Mouse (Mus musculus): ENCODE results near the gene Slc29a1.

The Slc29a1 gene

DNA sequence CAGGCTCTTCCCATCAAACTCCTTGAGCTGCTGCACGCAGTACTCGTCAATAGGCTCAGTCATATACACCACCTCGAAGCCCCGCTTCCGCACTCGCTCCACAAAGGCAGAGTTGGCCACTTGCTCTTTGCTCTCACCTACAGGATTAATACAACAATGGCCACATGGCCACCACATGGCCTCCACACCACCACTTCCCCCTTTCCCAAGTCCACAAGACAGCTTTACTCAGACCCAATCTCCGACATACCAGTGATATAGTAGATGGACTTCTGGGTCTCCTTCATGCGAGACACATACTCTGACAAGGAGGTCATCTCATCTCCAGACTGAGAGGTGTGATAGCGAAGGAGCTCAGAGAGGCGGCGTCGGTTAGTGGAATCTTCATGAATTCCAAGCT, 30.4 kb downstream of the Slc29a1 start:
- DNase-seq: no peak

DNA sequence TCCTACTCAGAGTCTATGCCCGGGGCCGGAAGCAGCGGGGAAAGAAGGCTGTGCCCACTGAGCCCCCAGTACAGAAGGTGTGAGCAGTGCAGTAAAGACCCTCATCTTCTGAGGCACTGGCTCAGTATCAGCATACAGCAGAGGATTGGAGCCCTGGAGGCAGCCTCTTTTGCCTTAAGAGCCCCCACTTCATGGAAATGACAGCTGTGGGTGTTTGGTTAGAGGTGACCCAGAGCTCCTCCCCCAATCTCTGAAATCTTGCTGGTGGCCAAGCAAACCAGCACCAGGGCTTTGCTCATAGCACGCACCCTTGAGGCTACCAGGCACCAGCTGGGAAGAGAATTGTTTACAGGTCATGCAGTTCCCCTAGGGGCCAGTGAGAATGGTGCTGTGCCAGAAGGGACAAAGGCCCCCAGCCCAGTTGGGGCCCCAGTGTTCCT, 32.2 kb downstream of the Slc29a1 start:
- DNase-seq: no peak

DNA sequence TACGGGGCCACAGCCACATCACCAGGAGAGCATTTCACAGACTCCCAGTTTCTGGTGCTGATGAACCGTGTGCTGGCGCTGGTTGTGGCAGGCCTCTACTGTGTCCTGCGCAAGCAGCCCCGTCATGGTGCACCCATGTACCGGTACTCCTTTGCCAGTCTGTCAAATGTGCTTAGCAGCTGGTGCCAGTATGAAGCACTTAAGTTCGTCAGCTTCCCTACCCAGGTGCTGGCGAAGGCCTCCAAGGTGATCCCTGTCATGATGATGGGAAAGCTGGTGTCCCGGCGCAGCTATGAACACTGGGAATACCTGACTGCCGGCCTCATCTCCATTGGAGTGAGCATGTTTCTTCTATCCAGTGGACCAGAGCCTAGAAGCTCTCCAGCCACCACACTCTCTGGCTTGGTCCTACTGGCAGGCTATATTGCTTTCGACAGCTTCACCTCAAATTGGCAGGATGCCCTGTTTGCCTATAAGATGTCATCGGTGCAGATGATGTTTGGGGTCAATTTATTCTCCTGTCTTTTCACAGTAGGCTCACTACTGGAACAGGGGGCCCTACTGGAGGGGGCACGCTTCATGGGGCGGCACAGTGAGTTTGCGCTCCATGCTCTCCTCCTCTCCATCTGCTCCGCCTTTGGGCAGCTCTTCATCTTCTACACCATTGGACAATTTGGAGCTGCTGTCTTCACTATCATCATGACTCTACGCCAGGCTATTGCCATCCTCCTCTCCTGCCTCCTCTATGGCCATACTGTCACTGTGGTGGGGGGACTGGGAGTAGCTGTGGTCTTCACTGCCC, 32.8 kb downstream of the Slc29a1 start:
- DNase-seq: no peak

DNA sequence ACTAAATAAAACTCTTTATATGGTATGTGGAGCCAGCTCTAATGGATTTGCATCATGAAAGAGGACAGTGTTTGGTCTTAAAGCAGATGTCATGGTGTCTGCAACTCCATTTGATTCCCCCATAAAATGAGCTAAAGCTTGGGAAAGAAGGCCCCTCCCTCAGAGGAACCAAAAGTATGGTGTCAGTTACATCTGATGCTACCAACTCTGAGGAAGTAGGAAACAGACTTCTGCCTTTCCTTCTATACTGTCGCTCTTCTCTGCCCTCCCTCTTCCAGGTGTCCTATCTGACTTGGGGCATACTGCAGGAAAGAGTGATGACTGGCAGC, 33.4 kb downstream of the Slc29a1 start:
- no peak for DNase-seq

DNA sequence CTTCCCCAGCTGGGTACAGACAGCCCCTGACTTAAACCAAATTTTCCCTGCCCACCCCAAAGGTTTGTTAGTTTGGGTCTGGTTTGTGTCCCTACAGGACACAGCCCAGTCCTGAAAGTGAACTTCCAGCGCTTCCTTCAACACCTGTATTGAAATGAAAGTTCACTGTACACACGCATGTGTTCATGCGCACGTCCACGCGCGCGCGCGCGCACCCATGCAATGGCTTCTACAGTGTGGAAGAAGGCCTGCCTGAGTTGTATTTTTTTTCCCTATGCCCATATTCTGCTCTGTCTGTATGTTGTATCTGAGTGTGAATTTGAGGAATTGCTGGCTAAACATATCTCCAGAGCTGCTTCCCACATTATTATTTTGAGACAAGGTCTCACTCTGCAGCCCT, 34.3 kb downstream of the Slc29a1 start:
- DNase-seq: no peak

DNA sequence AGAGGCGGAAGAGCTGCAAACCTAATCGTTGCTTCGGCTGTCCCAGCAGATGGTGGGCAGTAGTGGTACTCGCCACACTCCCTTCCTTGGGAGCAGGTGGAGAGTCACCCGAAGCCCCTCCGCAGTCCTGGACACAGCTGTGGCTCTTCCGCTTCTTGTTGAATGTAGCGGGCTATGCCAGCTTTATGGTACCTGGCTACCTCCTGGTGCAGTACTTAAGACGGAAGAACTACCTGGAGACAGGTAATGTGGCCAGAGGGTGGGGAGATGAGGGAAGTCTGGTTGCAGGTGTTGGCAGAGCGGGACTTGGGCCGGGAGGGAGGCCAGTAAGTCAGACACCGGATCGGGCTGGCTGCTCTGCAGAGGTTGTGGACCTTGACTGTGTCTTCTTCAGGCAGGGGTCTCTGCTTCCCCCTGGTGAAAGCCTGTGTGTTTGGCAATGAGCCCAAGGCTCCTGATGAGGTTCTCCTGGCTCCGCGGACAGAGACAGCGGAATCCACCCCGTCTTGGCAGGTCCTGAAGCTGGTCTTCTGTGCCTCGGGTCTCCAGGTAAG, 34.8 kb downstream of the Slc29a1 start:
- peak in 1 of 2 experiments; percentile 60 for DNase-seq

DNA sequence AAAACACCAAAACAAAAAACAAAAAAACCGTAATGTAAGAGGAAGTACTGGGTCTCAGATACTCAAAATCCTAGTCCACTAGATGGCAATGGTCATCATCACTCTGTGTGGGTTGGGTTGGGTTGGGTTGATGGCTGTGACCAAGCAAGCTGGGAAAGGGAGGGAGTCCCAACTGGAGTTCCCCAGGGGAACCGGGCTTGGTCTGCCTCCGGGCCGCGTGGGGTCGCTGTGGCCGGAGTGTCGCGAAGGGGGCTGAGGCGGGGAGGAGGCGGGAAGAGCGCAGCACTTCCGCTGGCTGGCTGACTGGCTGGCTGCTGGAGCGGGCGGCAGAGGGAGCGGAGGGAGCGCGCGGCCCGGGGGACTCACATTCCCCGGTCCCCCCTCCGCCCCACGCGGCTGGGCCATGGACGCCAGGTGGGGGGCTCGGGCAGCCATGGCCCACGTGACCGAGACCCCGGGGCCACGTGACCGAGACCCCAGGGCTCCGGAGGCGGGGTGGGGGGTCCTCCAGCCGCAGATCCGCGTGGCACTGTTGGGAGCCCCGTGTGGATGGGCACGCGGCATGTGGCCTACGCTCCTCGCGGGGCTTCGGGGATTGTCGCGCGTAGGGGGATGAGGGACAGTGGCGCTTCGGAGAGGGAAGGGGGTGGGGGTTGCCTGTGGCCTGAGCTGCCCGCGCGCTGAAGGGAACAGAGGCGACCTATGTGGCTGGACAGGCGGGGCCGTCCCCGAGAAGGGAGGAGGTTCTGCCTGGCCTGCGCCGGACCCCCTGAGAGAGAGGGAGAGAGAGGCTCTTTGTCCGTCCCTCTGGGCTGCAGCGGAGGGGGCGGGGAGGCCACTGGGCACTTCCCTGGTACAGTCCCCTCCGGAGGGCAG, 35.5 kb downstream of the Slc29a1 start, which contains the start of gene Slc35b2:
Gene Slc35b2 (plus strand): TSS at position 220 of the 876 bp plus-strand sequence.
- DNase-seq: peak; percentile 92 to 96

DNA sequence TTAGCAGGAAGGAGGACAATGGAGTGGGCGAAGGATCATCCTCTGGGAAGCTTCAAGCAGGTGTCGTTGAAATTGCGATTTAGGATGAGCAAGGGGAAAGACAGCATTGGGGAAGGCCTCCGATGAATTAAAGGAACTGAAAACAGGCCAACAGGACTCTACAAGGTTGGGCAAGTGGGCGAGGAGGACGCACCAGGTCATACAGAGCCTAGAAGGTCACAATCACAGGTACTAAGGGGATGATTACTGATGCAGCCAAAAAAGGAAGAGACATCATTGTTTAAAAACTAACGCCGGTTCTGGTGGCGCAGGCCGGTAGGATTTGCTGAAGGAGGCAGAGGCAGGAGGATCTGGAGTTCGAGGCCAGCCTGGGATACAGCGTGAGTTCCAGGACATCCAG, 36.2 kb downstream of the Slc29a1 start:
- DNase-seq: no peak

DNA sequence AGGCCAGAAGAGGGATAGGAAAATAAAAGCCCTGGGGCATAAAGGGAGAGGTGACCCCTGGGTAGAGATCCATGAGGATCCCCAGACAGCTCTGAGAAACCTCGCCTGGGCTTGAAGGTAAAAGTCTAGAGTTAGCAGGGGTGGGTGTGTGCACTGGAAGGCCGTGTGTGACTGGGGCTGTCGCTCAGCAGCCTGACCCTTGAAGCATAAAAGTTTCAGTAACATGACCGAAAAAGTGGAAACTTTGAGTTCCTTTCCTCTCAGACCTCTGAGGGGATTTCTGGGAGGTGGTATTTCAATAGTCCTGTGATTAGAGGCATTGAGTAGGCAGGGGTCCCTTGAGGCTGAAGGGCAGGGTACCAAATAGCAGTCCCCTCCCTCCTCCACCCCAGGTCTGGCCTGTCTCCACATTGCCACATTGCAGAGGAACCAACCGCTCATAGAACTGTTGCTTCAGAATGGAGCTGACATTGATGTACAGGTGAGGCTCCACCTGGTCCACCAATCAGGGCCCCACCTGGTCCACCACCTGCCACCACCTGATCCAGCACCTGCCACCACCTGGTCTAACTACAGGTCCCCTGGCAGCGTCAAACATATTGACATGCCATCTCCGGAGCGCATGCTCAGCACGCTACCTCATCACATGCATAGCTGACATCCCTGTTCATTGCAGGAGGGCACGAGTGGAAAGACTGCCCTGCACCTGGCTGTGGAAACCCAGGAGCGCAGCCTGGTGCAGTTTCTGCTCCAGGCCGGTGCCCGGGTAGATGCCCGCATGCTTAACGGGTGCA, 39.5 kb downstream of the Slc29a1 start:
- no peak for DNase-seq

DNA sequence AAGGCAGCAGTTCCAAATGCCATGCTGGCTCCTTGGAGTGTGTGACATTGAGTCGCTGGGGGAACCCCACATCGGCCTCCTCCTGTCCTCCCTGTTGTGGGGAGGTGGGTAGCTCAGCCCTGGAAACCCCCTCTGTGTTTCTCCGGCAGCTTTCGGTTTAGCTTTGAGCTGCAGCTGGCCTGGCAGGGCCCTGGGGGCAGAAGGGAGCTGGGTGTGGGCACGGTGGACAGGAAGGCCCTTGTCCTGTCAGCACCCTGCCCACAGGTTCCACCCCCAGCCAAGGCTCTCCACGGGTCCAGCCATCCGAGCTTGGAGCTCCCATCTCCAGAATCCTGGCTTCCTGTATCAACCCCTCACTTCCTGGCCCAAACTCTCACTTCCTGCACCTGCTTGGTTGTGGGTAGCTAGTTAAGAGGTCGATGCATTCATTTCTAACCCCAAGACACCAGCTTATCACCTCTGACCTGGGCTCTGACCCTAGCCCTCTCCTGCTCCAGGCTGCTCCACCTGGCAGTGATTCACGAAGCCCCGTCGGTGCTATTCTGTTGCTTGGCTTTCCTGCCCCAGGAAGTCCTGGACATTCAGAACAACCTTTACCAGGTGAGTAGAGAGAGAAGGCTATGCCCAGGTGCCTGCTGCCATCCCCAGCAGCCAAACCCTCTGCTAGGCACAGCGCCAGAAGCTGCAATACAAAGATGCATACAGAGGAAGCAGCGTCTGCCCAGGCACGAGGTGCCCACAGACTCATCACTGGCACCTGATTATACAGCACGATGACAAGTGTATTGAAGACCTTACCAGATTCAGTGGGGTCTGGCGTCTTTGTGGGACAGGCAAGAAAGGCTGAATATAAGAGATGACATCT, 41.2 kb downstream of the Slc29a1 start:
- no peak for DNase-seq

DNA sequence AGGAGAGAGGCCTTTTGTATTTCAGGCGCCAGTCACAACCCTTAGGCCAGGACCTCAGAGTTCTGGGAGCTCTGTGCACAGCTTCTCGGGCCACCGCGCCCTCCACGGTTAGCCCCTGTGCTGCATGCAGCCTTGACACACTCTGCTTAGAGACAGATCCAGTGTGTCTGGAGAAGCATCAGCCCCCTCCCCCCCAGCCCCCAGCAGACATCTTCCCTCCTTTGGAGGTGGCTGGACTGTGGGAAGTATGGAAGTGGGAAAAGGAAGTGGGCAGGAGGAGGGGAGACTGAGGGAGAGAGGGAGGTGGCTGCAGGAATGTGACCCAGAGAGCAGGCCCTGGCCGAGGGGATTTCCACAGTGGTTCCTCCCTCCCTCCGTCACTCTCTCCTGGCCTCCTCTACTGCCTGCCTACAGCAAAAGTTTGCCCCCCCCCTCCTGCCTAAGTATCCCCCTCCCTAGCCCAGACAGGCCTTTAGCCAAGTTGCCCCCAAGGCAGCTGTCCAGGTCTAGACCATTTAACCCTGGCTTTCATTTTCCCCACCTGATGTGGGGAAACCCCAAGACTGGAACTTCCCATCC, 42.1 kb downstream of the Slc29a1 start:
- DNase-seq: no peak

DNA sequence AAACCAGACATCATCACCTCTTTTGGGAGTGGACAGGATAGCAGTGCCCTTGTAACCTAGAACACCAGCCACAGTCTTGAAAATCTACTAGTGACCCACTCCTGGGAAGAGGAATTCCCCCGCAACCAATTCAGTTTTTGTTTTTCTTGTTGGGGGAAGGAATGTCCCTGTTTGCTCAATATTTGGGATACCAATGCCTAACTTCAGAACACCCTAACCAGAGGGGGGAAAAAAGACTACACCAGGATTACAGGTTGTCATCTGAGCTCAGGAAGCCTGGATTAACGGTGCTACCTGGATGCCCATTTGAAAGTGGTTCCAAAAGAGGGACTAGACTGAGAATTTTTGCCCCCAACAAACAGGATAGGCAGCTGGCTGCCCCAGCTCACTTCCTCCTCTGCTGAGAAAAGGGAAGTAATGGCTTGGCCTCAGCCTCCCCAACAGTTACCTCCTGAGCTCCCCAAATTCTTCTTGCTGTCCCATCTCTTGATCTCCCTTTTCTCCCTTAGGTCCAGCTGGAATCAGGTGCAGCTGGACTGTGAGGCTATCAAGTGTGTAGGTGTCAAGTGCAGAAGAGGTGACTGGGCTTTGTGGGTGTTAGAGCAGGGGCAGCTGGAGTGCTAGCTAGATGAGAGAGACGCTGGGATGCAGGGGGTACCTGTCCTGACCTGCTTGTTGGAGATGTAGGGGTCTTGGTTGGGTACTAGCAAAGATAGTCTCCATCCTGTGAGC, 42.7 kb downstream of the Slc29a1 start:
- no peak for DNase-seq

DNA sequence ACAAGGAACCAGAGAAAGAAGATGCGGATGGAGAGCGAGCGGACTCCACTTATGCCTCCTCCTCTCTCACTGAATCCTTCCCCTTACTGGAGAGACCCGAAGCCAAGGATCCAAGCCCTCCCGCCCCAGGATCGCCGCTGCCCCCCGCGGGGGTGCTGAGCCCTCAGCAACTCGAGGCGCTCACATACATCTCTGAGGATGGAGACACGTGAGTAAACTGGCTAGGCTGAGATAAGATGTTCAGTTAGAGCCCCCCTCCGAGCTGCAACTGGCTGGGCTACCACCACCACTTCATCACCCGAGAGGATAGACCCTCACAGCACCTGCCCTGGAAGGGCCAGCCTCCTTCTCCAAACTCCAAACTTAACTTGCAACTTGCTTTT, 43.3 kb downstream of the Slc29a1 start:
- no peak for DNase-seq

DNA sequence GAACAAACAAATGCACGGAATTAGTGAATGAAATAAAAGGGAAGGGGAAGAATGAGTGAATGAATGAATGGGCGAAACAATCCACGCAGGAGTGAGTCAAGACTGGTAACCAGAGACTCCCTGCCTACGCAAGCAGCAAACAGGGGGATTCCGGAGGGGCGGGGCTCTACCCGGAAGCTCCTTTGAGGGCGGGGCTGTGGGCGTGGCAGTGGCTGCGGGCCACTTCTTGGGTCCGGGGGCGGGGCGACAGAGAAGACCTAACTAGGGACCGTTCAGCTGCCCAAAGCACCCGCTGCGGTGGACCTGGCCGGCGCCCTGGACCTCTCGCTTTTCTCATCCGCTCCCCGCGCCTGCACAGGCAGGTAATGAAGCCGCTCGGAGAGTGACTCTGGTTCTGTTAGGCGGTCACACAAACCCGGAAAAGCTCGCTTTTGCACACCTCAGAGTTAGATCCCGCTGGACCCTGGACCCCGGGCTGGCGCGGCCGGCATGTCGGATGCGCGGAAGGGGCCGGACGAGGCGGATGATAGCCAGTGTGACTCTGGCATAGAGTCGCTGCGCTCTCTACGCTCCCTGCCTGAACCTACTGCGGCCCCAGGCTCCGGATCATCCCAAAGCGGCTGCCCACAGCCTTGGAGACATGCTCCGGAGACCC, 43.8 kb downstream of the Slc29a1 start, which contains the start of gene Nfkbie:
Gene Nfkbie (plus strand): TSS at position 252 of the 655 bp plus-strand sequence.
- DNase-seq: peak; percentile 97 to 99

DNA sequence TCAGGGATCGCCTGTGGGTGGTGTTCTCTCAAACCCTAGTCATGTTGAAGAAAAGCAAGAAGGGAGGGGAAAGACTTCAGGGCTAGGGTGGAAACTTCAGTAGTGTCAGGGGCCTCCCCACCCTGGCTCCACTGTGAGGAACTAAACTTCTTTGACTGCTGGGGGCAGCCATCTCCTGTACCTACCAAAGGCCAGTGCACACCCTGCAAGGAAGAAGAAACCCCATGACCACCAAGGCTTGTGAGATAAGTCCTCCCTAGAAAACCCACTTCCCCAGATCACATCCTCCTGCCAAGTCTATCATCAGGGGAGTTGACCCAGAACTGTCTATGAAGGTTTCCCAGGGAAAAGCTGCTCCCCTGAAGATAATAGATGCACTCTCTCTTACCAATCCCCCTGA, 45.0 kb downstream of the Slc29a1 start:
- no peak for DNase-seq

DNA sequence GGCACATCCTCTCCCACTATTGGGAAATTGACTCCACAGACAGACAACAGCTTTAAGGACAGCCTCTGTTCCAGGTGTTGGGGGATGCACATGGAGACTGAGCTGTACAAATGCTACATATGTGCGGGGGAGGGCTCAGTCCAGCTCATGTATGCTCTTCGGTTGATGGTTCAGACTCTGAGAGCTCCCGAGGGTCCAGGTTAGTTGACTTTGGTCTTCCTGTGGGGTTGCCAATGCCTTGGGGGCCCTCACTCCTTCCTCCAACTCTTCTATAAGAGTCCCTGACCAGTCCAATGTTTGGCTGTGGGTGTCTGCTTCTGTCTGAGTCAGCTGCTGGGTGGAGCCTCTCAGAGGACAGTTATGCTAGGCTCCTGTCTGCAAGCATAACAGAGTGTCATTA, 46.3 kb downstream of the Slc29a1 start:
- no peak for DNase-seq

DNA sequence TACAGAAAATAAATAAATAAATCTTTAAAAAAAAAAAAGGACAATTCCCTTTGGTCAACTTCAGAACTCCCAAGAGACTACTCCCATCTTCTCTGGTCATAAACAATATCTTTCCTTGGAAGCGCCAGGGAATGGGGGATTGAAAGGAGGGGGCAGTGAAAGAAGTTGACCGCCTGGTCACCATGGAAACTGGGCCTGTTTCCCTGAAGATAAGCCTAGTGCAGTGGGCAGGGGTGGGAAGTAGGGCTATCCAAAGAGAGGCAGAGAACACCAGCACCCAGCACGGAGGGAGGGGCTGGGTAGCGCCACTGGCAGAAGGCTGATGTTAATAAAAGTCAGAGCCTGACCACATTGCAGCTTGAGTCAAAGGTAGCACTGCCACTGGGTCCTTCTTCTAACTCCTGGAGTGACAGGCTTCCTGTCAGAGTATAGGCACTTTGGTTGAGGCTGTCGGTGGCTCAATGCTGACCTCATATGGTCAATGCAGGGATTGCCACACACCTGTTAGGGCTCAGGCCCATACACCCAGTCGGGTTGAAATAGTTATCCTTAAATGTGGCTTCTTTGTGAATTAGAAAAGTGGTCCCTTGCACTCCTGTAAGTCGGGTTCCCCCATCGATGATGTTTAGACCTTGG, 47.5 kb downstream of the Slc29a1 start:
- DNase-seq: peak; percentile 71 to 85

DNA sequence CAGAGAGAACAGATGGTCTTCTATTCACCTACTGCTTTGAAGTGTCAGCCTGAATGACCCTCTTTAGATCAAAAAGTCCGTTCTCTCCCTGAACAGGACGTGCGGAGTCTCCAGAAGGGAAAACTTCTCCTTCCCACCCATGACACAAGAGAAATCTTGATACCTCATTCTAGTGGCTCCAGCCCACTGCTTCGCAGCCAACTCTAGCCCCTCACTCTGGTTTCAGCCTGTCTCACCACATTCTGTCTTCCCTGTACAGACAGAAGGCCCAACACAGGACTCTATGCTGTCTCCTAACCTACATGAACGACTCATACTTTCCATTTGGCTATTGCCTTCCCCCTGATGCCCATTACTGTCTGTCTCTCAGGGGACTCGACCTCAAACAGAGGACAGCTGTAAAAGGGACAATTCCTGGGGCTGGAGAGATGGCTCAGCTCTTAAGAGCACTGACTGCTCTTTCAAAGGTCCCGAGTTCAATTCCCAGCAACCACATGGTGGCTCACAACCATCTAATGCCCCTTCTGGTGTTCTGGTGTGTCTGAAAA, 48.1 kb downstream of the Slc29a1 start:
- no peak for DNase-seq

DNA sequence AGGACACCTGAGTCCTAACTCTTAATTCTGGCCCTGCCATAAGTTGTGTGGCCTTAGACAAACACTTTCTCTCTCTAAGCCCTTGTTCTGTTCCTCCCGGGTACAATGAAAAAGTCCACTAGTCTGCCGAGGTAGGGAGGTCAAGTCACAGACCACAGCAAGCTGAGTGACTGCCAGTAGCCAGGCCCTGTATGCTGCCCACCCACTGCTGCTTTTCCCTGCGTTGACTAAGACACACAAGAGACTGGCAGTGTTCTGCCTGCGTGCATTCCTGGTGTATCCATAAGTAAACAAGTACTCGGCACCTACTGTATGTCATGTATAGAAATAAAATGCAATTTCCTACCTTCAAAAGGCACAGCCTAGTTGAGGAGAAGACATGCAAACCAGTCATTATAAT, 49.2 kb downstream of the Slc29a1 start:
- DNase-seq: no peak

Data from kidney, postnatal 25 days (tissue).